Mouse (Mus musculus) thymus, postnatal 0 days (tissue): ENCODE data around the gene Senp3. TPM values are rescaled to one million over a fixed set of nuclear protein-coding genes. Genes with fewer than 3 reads are reported as not detected.

Experiments used
- DNase-seq: peaks from one replicate; pipeline ENCODE4 v3.0.0-alpha.2; 2015; ENCODE audit warnings: low spot score
- polyA plus RNA-seq: library from polyadenylated mRNA; unstranded; fragments of >200 nt; fragmentation: Nextera tagmentation; extraction: Ambion mirVana; gene quantifications from 2 replicates; pipeline ENCODE4 v1.2.1, GENCODE M21; 2015

Senp3 gene
- polyA plus RNA-seq, 1 experiment from 2014 or later, result 69.1 TPM

- no peak for DNase-seq
These were observed 440 bp upstream of the Senp3 start for GRCm38 (mm10) chr11:69682209-69682839.

GRCm38 (mm10) chr11:69680136-69680855 lies 1.6 kb downstream of the Senp3 start:
- DNase-seq, result no peak

- DNase-seq, result no peak
These were observed 2.7 kb downstream of the Senp3 start for GRCm38 (mm10) chr11:69679144-69679543.

- DNase-seq, result peak; percentile 100
These were observed 9.6 kb downstream of the Senp3 start, which contains the start of gene Eif4a1 for GRCm38 (mm10) chr11:69672211-69672706. Gene Eif4a1, minus strand, starts transcription at chr11:69672423.

- no peak for DNase-seq
These were observed 10.2 kb downstream of the Senp3 start for GRCm38 (mm10) chr11:69671726-69672124.

GRCm38 (mm10) chr11:69670786-69671725 lies 10.8 kb downstream of the Senp3 start:
- DNase-seq, result peak; percentile 98

- DNase-seq, result no peak
These were observed 15.2 kb downstream of the Senp3 start for GRCm38 (mm10) chr11:69666665-69667005.

GRCm38 (mm10) chr11:69665961-69666664 lies 15.8 kb downstream of the Senp3 start, which contains the start of gene Cd68:
Gene Cd68, minus strand, starts transcription at chr11:69666153.
- peak; percentile 54 for DNase-seq

GRCm38 (mm10) chr11:69665457-69665960 lies 16.4 kb downstream of the Senp3 start:
- DNase-seq, result no peak

- DNase-seq, result no peak
These were observed 17.0 kb downstream of the Senp3 start for GRCm38 (mm10) chr11:69664841-69665240.

GRCm38 (mm10) chr11:69663795-69664194 lies 18.1 kb downstream of the Senp3 start:
- no peak for DNase-seq

GRCm38 (mm10) chr11:69662967-69663671 lies 18.8 kb downstream of the Senp3 start:
- no peak for DNase-seq

- DNase-seq, result peak; percentile 98
These were observed 19.5 kb downstream of the Senp3 start, which contains the start of gene Mpdu1 for GRCm38 (mm10) chr11:69662213-69662966. Gene Mpdu1, minus strand, starts transcription at chr11:69662642.

GRCm38 (mm10) chr11:69661221-69661881 lies 20.5 kb downstream of the Senp3 start:
- DNase-seq, result no peak

GRCm38 (mm10) chr11:69657462-69657881 lies 24.4 kb downstream of the Senp3 start:
- no peak for DNase-seq

- DNase-seq, result peak; percentile 78
These were observed 25.0 kb downstream of the Senp3 start for GRCm38 (mm10) chr11:69656617-69657461.

GRCm38 (mm10) chr11:69656065-69656455 lies 25.8 kb downstream of the Senp3 start:
- DNase-seq, result no peak
